Mouse (Mus musculus) olfactory bulb, adult 2 months (tissue): ENCODE results near the gene Ash1l. TPM values are rescaled to one million over a fixed set of nuclear protein-coding genes. Genes with fewer than 3 reads are reported as not detected.

Source experiments
- H3K27ac ChIP-seq: fragments of 200-500 bp; 2 replicates; pipeline ENCODE4 v1.5.1; 2012; ENCODE audit warnings: low read depth, low read length; ENCODE audit not compliant: insufficient read depth
- H3K4me1 ChIP-seq: fragments of 200-500 bp; 2 replicates; pipeline ENCODE4 v1.6.1; 2012; ENCODE audit warnings: low read length; ENCODE audit not compliant: control insufficient read depth, insufficient read depth
- H3K4me3 ChIP-seq: fragments of 200-500 bp; 2 replicates; pipeline ENCODE4 v1.5.1; 2012; ENCODE audit warnings: mild to moderate bottlenecking, low read depth, low read length, moderate library complexity; ENCODE audit not compliant: insufficient read depth
- CTCF ChIP-seq: fragments of 200-500 bp; IDR thresholded peaks from 2 replicates; pipeline ENCODE4 v1.5.1; 2012; ENCODE audit warnings: low read depth, mild to moderate bottlenecking, low read length, moderate library complexity; ENCODE audit not compliant: insufficient read depth
- POLR2A ChIP-seq: fragments of 200-500 bp; IDR thresholded peaks from 2 replicates; pipeline ENCODE4 v1.6.1; 2012; ENCODE audit warnings: mild to moderate bottlenecking, low read depth, low read length, moderate library complexity; ENCODE audit not compliant: insufficient read depth
- WGBS: fragments of 180-500 bp; shearing (Covaris S2); methylation state at CpG from one replicate; pipeline ENCODE4 v1.1.7; 2018; 5-methylcytosine and 5-hydroxymethylcytosine counted together
- polyA plus RNA-seq: library from polyadenylated mRNA; stranded (reverse); fragments of >200 nt; gene quantifications from 2 replicates; pipeline ENCODE4 v1.2.4, GENCODE M21; 2012; ENCODE audit warnings: low replicate concordance; ENCODE audit not compliant: missing spikeins, insufficient read depth, insufficient read length

Gene Ash1l
- polyA plus RNA-seq, 1 experiment, result 107 TPM

GRCm38 (mm10) chr3:89084654-89085190 is 134.3 kb downstream of the Ash1l start:
- H3K27ac ChIP-seq, result no peak overlapping the region
- TF ChIP-seq POLR2A, result no peak
- no peak for TF ChIP-seq CTCF
- no peak overlapping the region for H3K4me3 ChIP-seq
- WGBS, result 82% methylated on average over 12 of the region's 12 CpGs
- peaks cover 19% of the 10 kb centered on the region for H3K4me1 ChIP-seq

GRCm38 (mm10) chr3:89087338-89088110 is 137.1 kb downstream of the Ash1l start:
- no peak overlapping the region for H3K27ac ChIP-seq
- no peak overlapping the region for H3K4me3 ChIP-seq
- TF ChIP-seq POLR2A (no peak), CTCF (peak; percentile 51)
- WGBS, result 29% methylated on average over 21 of the region's 21 CpGs
- peaks cover 33% of the 10 kb centered on the region for H3K4me1 ChIP-seq

- H3K4me3 ChIP-seq, result peak overlapping the region; percentile 75
- no peak for TF ChIP-seq POLR2A
- no peak for TF ChIP-seq CTCF
- H3K27ac ChIP-seq, result no peak overlapping the region
- H3K4me1 ChIP-seq, result peaks cover 37% of the 10 kb centered on the region
- 77% methylated on average over 14 of the region's 14 CpGs for WGBS
These were observed 138.6 kb downstream of the Ash1l start for GRCm38 (mm10) chr3:89088974-89089373.

DNA sequence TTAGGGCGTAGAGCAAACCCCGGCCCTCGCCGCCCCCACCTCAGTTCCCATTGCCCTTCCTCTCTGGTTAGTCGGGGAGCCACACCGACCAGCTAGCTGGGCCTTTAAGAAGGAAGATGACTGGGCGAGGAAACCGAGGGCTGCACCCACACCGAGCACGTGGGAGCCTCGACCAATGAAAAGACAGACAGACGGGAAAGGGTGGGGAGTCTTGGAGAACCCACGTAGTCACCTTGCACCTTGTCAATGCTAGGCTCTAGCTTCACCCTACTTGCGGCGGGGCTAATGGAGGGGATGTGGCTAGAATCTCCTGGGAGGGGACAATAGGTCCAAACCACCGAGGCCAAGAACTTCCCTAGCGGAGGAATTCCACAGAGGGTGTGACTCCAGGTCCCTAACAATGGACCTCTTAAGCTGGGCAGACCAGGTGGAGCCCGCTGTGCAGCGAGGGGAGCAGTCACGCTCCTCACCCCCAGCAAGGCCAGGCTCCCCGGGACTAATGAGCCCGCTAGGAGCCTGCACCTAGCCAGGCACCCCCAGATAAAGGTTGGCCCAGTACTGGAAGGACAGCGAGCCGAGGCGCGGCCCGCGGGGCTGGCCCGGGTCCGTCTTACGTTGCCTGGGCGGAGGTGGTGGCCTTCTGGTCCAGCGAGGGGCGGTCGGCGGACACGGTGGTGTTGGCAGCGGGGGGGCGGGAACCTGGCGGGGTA is 139.6 kb downstream of the Ash1l start:
- no peak for TF ChIP-seq CTCF
- no peak for TF ChIP-seq POLR2A
- WGBS, result under 1% methylated on average over 40 of the region's 40 CpGs
- Histone ChIP-seq H3K4me1 (peaks cover 41% of the 10 kb centered on the region), H3K4me3 (peak overlapping the region; percentile 75), H3K27ac (peak overlapping the region; percentile 49)

GRCm38 (mm10) chr3:89090694-89091655 is 140.6 kb downstream of the Ash1l start:
- under 1% methylated on average over 71 of the region's 74 CpGs for WGBS
- TF ChIP-seq CTCF, result peak; percentile 86
- peak; percentile 5; the same call in 1 of the 2 replicates for TF ChIP-seq POLR2A
- Histone ChIP-seq H3K27ac (peak overlapping the region; percentile 49; the same call in 1 of the 2 replicates), H3K4me3 (peak overlapping the region; percentile 75), H3K4me1 (peaks cover 41% of the 10 kb centered on the region)

DNA sequence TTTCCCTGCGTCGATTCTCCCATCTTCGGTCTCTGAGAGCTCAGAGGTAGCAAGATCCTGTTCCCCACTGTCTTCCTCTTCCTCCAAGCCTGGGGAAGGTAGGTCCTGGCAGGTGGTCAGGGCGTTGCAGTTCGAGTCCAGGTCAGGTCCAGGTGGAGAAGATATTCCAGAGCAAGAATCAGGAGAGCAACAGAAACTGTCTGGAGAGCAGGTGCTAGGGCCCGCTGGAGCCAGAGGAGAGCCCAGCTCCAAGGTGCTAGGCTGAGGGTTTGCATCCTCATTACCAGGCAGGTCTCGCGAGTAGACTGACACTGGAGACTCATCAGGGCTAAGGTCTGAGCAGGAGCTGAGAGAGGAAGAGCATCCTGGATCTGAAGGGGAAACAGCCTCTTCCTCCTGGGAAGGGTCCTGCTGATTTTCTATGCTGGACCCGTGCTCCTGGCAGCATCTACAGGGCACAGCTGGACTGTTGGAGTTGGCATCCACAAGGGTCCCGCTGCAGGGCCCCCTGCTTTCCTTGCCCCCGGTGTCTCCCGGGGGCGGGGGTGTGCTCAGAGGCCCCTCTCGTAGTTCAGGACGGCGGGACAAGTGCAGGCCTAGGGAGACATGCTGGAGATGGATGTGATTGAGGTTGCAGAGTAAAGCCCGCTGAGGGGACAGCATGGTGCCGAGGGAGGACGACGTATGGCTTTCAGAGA is 141.5 kb downstream of the Ash1l start:
- no peak for TF ChIP-seq POLR2A
- TF ChIP-seq CTCF, result no peak
- H3K27ac ChIP-seq, result peak overlapping the region; percentile 58
- peak overlapping the region; percentile 75 for H3K4me3 ChIP-seq
- WGBS, result 21% methylated on average over 20 of the region's 20 CpGs
- H3K4me1 ChIP-seq, result peaks cover 41% of the 10 kb centered on the region

DNA sequence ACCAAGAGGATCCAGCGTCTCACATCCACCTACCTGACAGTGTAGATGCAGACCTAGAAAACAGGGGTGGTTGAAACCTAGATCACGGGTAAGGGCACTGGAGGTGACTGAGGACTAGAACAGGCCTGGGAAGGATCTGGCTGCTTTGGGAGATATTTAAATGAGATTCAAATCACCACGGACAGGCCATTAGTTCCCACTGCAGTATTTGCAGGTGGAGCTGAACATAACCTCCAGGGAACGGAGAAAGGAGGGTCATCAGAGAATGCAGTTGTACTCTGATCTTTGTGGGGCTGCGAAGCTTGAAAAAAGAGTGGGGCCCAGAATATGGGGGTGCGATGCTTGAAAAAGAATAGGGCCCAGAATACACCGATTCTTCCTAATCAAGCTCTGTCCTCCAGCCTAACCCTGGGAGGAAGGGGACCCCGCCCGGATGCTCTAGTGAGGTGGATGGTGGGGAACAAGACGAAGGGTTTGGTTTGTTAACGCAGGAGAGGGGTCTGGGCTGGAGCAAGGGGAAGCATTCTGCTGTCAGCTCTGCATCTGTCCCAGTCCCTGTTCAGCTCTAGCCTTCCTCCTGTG is 142.2 kb downstream of the Ash1l start:
- Histone ChIP-seq H3K4me1 (peaks cover 39% of the 10 kb centered on the region), H3K27ac (peak overlapping the region; percentile 58; the same call in 1 of the 2 replicates), H3K4me3 (peak overlapping the region; percentile 75)
- 27% methylated on average over 11 of the region's 11 CpGs for WGBS
- TF ChIP-seq POLR2A, result no peak
- no peak for TF ChIP-seq CTCF
